Mouse (Mus musculus) cortical plate, adult 2 months (tissue): ENCODE data around the gene Flrt1.

Experiments used
- CTCF ChIP-seq: fragments of 200-500 bp; IDR thresholded peaks from 2 replicates; pipeline ENCODE4 v1.5.1; 2011; ENCODE audit warnings: mild to moderate bottlenecking, control low read depth, low read length; ENCODE audit not compliant: insufficient read depth; ENCODE audit errors: extremely low read depth
- POLR2A ChIP-seq: fragments of 200-500 bp; IDR thresholded peaks from 2 replicates; pipeline ENCODE4 v1.6.1; 2011; ENCODE audit warnings: mild to moderate bottlenecking, low read length, control low read depth; ENCODE audit not compliant: insufficient read depth; ENCODE audit errors: extremely low read depth

DNA sequence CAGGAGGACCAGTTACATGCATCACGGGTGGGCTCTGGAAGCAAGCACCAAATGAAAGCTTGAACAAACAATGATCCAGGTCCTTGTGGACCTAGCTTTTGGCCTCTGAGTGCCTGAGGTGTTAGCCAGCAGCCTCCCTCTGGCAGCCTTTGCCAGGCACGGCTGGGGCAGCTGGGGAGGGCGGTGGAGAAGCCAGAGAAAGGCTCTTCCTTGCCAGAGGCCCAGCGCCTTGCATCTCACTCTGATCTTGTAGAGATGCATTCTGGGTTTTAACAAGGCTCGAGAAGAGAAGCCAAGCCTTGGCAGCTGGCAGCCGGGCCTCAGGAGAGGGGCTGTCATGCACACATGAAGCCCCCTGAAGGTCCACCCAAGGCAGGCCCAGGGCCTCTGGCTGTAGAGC, 34.8 kb upstream of the Flrt1 start:
- TF ChIP-seq CTCF (no peak), POLR2A (no peak)
